Mouse (Mus musculus): ENCODE measurements at regions not wholly inside any gene's neighbourhood (a gene's known extent, or its start where the extent isn't known, plus 50 kb on each side); places are given as distances from the start of the nearest gene placed in this dataset.

- TF ChIP-seq CTCF (IDR thresholded peaks at IDR 0.05; ENCODE audit: extremely low read depth, insufficient read length, insufficient replicate concordance, low read depth, low read length) (no peak), POLR2A (IDR thresholded peaks at IDR 0.05; ENCODE audit: low read depth, low read length) (no peak)
Observed at GRCm38 (mm10) chr7:137883701-137884100, 446.3 kb downstream of the Glrx3 start.

Data from small intestine, adult 2 months (tissue).